Mouse (Mus musculus): Measurements from ENCODE around the gene Siglece. TPM values are rescaled to one million over a fixed set of nuclear protein-coding genes. Genes with fewer than 3 reads are reported as not detected.
A peak's percentile ranks its signal among the peaks of the same experiment; 100 is the strongest.

Gene Siglece
- polyA plus RNA-seq, 1 experiment from 2014 or later = 2.2 TPM

DNA sequence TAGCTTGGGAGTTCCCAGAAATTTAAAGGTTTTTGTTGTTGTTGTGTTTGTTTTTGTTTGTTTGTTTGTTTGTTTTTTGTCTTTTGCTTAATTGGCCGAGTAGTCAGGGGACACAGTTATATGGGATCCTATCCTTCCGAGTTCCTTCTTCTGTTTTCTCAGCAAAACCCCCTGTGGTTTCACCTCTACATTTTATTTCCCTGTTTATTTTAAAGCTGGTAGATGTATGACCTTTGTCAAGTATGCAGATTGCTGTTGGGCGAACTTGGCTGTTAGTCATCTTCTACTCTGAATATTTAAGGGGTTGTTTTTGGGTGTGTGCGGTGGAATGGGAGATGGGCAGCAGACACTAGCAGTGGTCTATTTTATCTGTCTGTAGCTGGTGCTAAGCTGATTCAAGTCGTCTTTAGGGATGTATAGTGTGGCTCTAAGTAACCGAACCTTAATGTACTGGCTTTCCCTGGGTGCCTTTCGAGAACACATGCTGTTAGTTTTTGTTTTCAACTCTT, 51.6 kb downstream of the Siglece start:
- H3K4me3 ChIP-seq (replicated peaks; ENCODE audit: low read length) = no peak overlapping the region
- H3K27ac ChIP-seq (ENCODE audit: low read length) = no peak overlapping the region
- no peaks in the 10 kb centered on the region for H3K27me3 ChIP-seq (ENCODE audit: control insufficient read depth, insufficient read depth, low read length)
- WGBS = 68% methylated on average over 7 of the region's 7 CpGs
- H3K4me1 ChIP-seq (ENCODE audit: control insufficient read depth, insufficient read depth, low read length) = peaks cover 3% of the 10 kb centered on the region
- no peak overlapping the region for H3K9ac ChIP-seq (ENCODE audit: low read length)
- no peaks in the 10 kb centered on the region for H3K9me3 ChIP-seq (replicated peaks; ENCODE audit: control insufficient read depth, low read length)
- no peaks in the 10 kb centered on the region for H3K36me3 ChIP-seq (ENCODE audit: control insufficient read depth, insufficient read depth, low read length)
- H3K4me2 ChIP-seq (ENCODE audit: low read depth, low read length) = no peak overlapping the region
- no peak for ATAC-seq (ENCODE audit: insufficient read depth, low FRiP score)

DNA sequence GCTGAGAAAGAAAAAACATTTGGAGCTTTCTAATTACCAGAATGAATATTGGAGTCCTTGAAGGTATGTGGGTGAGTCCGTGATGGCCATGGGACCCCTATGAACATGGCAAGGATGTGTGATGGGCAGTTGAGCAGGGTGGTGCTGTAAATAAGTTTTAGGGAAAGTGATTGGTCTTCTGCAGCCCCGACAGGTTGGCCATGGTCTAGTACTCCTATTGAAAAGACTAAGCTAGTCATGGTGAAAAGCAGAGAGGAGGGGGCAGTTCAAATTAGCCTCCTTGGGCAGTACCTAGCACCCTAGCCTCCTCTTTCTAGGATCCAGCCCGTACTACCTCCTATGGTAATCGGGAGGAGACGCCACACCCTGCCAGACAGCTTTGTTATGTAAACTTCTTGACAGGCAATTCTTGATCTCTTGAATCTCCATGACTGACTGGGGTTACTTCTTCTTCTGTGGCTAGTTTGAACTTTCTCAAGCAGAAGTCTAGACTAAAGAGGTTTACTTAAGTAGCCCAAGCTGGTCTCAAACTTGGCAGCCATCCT, 52.1 kb downstream of the Siglece start:
- H3K27ac ChIP-seq (ENCODE audit: low read length) = no peak overlapping the region
- H3K9me3 ChIP-seq (replicated peaks; ENCODE audit: control insufficient read depth, low read length) = no peaks in the 10 kb centered on the region
- H3K4me3 ChIP-seq (replicated peaks; ENCODE audit: low read length) = no peak overlapping the region
- no peak overlapping the region for H3K9ac ChIP-seq (ENCODE audit: low read length)
- H3K27me3 ChIP-seq (ENCODE audit: control insufficient read depth, insufficient read depth, low read length) = no peaks in the 10 kb centered on the region
- H3K36me3 ChIP-seq (ENCODE audit: control insufficient read depth, insufficient read depth, low read length) = no peaks in the 10 kb centered on the region
- peak overlapping the region; percentile 62; the same call in 1 of the 2 replicates for H3K4me2 ChIP-seq (ENCODE audit: low read depth, low read length)
- peaks cover 3% of the 10 kb centered on the region for H3K4me1 ChIP-seq (ENCODE audit: control insufficient read depth, insufficient read depth, low read length)
- WGBS = 35% methylated on average over 5 of the region's 5 CpGs
- ATAC-seq (ENCODE audit: insufficient read depth, low FRiP score) = no peak

DNA sequence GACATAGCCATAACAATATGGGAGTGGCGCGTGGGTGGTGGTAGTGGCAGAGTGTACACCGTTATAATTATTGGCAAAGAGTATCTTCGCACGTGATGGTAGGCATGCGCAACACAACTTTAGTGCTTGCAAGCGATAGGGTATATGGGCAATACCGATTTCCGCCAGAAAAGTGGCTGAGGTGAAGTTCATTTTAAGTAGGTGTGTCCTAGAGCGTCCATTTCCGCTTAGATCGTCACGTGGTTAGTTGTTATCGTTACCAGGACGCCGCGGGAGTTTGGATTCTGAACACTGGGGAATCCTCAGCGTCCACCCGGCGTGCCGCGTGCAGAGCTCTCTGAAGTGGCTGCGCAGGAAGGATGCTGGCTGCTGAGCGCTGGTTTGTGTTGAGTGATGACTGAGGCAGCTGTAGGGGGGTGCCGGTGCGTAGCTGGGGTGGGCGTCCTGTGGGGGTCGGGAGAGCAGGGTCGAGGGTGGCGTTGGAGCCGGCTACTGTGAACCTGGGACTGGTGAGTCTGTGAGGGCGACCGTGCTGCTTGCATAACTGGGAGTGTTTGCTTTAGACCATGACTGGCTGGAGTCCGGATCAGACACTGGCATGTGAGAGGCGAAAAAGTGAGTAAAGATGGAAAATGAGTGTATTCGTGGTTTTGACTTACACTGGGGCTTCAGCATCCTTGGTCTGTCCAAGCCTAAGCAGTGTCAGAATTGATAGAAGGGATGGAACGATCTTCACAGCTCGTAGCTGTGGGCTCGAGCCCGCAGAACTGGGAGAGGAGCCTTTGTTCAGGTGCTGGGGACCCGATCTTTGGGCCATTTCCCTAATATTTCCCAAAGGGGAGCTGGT, 52.8 kb downstream of the Siglece start, which contains the start of gene Zfp819:
Gene Zfp819 (plus strand): TSS at position 274 of the 847 bp plus-strand sequence.
- Histone ChIP-seq H3K9me3 (replicated peaks; ENCODE audit: control insufficient read depth, low read length) (no peaks in the 10 kb centered on the region), H3K27me3 (ENCODE audit: control insufficient read depth, insufficient read depth, low read length) (no peaks in the 10 kb centered on the region), H3K36me3 (ENCODE audit: control insufficient read depth, insufficient read depth, low read length) (no peaks in the 10 kb centered on the region), H3K27ac (ENCODE audit: low read length) (no peak within 1 kb of the TSS), H3K4me1 (ENCODE audit: control insufficient read depth, insufficient read depth, low read length) (peaks cover 3% of the 10 kb centered on the region), H3K4me2 (ENCODE audit: low read depth, low read length) (peak within 1 kb of the TSS; percentile 62), H3K9ac (ENCODE audit: low read length) (peak within 1 kb of the TSS; percentile 44), H3K4me3 (replicated peaks; ENCODE audit: low read length) (peak within 1 kb of the TSS; percentile 38)
- ATAC-seq (ENCODE audit: insufficient read depth, low FRiP score) = peak; percentile 87
- WGBS = 14% methylated on average over 41 of the region's 41 CpGs

DNA sequence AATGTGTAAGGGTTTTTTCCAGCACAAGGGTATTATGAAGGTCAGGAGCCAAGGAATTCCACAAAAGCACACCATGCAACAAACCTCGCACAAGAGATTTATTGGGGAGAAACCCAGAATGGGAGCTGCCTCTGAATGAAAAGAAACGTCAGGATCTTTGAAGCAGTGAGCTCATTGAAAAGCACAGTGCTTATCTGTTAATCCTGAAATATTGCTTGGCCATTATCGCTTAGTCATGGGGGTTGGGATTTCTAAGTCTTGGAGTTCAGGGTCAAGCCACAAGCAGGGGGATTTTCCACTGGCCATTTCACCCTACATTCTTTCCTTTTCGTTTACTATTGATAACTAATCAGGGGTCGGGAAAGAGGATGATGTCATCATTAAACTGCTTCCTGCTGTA, 58.1 kb downstream of the Siglece start:
- Histone ChIP-seq H3K36me3 (ENCODE audit: control insufficient read depth, insufficient read depth, low read length) (no peaks in the 10 kb centered on the region), H3K9me3 (replicated peaks; ENCODE audit: control insufficient read depth, low read length) (no peaks in the 10 kb centered on the region), H3K4me1 (ENCODE audit: control insufficient read depth, insufficient read depth, low read length) (no peaks in the 10 kb centered on the region; the same call in 1 of the 2 replicates), H3K4me3 (replicated peaks; ENCODE audit: low read length) (no peak overlapping the region), H3K27me3 (ENCODE audit: control insufficient read depth, insufficient read depth, low read length) (no peaks in the 10 kb centered on the region), H3K9ac (ENCODE audit: low read length) (no peak overlapping the region), H3K4me2 (ENCODE audit: low read depth, low read length) (no peak overlapping the region), H3K27ac (ENCODE audit: low read length) (no peak overlapping the region)
- ATAC-seq (ENCODE audit: insufficient read depth, low FRiP score) = no peak
- 20% methylated on average over 5 of the region's 5 CpGs for WGBS

Other genes starting within 250 kb of the Siglece start
- 0.29 TPM in 1 of 2 replicates, not detected in the other for gene Lim2, start 232.5 kb downstream of the Siglece start, polyA plus RNA-seq (2015; fragmentation: Nextera tagmentation; extraction: Ambion mirVana)
- 2.7 and 2.8 TPM in 2 replicates for gene Nkg7, start 223.1 kb downstream of the Siglece start, polyA plus RNA-seq (2015; fragmentation: Nextera tagmentation; extraction: Ambion mirVana)
- not detected in 2 replicates for gene Cldnd2, start 219.4 kb downstream of the Siglece start, polyA plus RNA-seq (2015; fragmentation: Nextera tagmentation; extraction: Ambion mirVana)
- gene Etfb, start 216.1 kb downstream of the Siglece start, polyA plus RNA-seq (2015; fragmentation: Nextera tagmentation; extraction: Ambion mirVana) = 365 and 382 TPM in 2 replicates
- 0.62 TPM in 1 of 2 replicates, not detected in the other for gene Gm45233, start 216.0 kb downstream of the Siglece start, polyA plus RNA-seq (2015; fragmentation: Nextera tagmentation; extraction: Ambion mirVana)
- 17.7 and 28.7 TPM in 2 replicates for gene Vsig10l, start 197.0 kb downstream of the Siglece start, polyA plus RNA-seq (2015; fragmentation: Nextera tagmentation; extraction: Ambion mirVana)
- 0.30 and 0.39 TPM in 2 replicates for gene Iglon5, start 170.1 kb downstream of the Siglece start, polyA plus RNA-seq (2015; fragmentation: Nextera tagmentation; extraction: Ambion mirVana)
- gene 4931406B18Rik, start 154.2 kb downstream of the Siglece start, polyA plus RNA-seq (2015; fragmentation: Nextera tagmentation; extraction: Ambion mirVana) = not detected in 2 replicates
- 3.0 and 3.7 TPM in 2 replicates for gene Cd33, start 115.7 kb downstream of the Siglece start, polyA plus RNA-seq (2015; fragmentation: Nextera tagmentation; extraction: Ambion mirVana)
- 3.5 and 3.6 TPM in 2 replicates for gene Zfp658, start 97.9 kb downstream of the Siglece start, polyA plus RNA-seq (2015; fragmentation: Nextera tagmentation; extraction: Ambion mirVana)
- 11.3 and 12.9 TPM in 2 replicates for gene Zfp719, start 80.6 kb downstream of the Siglece start, polyA plus RNA-seq (2015; fragmentation: Nextera tagmentation; extraction: Ambion mirVana)
- gene Zfp819, start 53.0 kb downstream of the Siglece start, polyA plus RNA-seq (2015; fragmentation: Nextera tagmentation; extraction: Ambion mirVana) = not detected in 2 replicates
- 1.0 and 1.4 TPM in 2 replicates for gene Ceacam18, start 25.5 kb downstream of the Siglece start, polyA plus RNA-seq (2015; fragmentation: Nextera tagmentation; extraction: Ambion mirVana)
- gene Ctu1, start 11.9 kb upstream of the Siglece start, polyA plus RNA-seq (2015; fragmentation: Nextera tagmentation; extraction: Ambion mirVana) = 11.7 and 12.2 TPM in 2 replicates
- 0.28 and 1.1 TPM in 2 replicates for gene Klk14, start 30.3 kb upstream of the Siglece start, polyA plus RNA-seq (2015; fragmentation: Nextera tagmentation; extraction: Ambion mirVana)
- 17.6 and 46.1 TPM in 2 replicates for gene Klk13, start 52.4 kb upstream of the Siglece start, polyA plus RNA-seq (2015; fragmentation: Nextera tagmentation; extraction: Ambion mirVana)
- 7.3 and 16.2 TPM in 2 replicates for gene Klk12, start 108.7 kb upstream of the Siglece start, polyA plus RNA-seq (2015; fragmentation: Nextera tagmentation; extraction: Ambion mirVana)
- 25.3 and 37.4 TPM in 2 replicates for gene Klk11, start 114.4 kb upstream of the Siglece start, polyA plus RNA-seq (2015; fragmentation: Nextera tagmentation; extraction: Ambion mirVana)
- gene Klk10, start 120.9 kb upstream of the Siglece start, polyA plus RNA-seq (2015; fragmentation: Nextera tagmentation; extraction: Ambion mirVana) = 42.4 and 129 TPM in 2 replicates
- gene Klk9, start 131.7 kb upstream of the Siglece start, polyA plus RNA-seq (2015; fragmentation: Nextera tagmentation; extraction: Ambion mirVana) = 2.7 and 5.3 TPM in 2 replicates
- gene Klk8, start 137.4 kb upstream of the Siglece start, polyA plus RNA-seq (2015; fragmentation: Nextera tagmentation; extraction: Ambion mirVana) = 31.0 and 55.1 TPM in 2 replicates
- 0.22 and 0.66 TPM in 2 replicates for gene Klk7, start 151.1 kb upstream of the Siglece start, polyA plus RNA-seq (2015; fragmentation: Nextera tagmentation; extraction: Ambion mirVana)
- 0.30 and 0.42 TPM in 2 replicates for gene Klk6, start 164.3 kb upstream of the Siglece start, polyA plus RNA-seq (2015; fragmentation: Nextera tagmentation; extraction: Ambion mirVana)
- gene Klk5, start 181.8 kb upstream of the Siglece start, polyA plus RNA-seq (2015; fragmentation: Nextera tagmentation; extraction: Ambion mirVana) = 0.10 TPM in 1 of 2 replicates, not detected in the other
- 0.18 TPM in 1 of 2 replicates, not detected in the other for gene Klk4, start 221.0 kb upstream of the Siglece start, polyA plus RNA-seq (2015; fragmentation: Nextera tagmentation; extraction: Ambion mirVana)